In genomic region chr6:28135411-28136233, GRCm38 (mm10) we compare ENCODE assay signal across 8 mouse cellular contexts. TPM values are rescaled to one million over a fixed set of nuclear protein-coding genes. Genes with fewer than 3 reads are reported as not detected.
DNase-seq lines count a peak whose midpoint lies in the region; ATAC-seq lines count a peak whose summit lies in the region.

No protein-coding gene starts in this region.

- H3K27ac ChIP-seq in hindbrain, embryonic 12.5 days = no peak overlapping the region

- H3K4me3 ChIP-seq in hindbrain, embryonic 12.5 days = peak overlapping the region; percentile 56

- H3K9me3 ChIP-seq in hindbrain, embryonic 12.5 days (replicated peaks) = no peaks in the 10 kb centered on the region

- peaks cover 47% of the 10 kb centered on the region for H3K27me3 ChIP-seq in hindbrain, embryonic 12.5 days

- H3K4me1 ChIP-seq in hindbrain, embryonic 12.5 days = peaks cover 28% of the 10 kb centered on the region

- peak overlapping the region; percentile 58 for H3K9ac ChIP-seq in hindbrain, embryonic 12.5 days

- ATAC-seq in hindbrain, embryonic 12.5 days (ENCODE audit: low FRiP score) = peak; percentile 90

- H3K36me3 ChIP-seq in hindbrain, embryonic 12.5 days = no peaks in the 10 kb centered on the region

- WGBS in hindbrain, embryonic 12.5 days = under 1% methylated on average over 37 of the region's 37 CpGs

- DNase-seq in Muller cell, postnatal 12 days (ENCODE audit: inconsistent ontology term) = peak; percentile 92
- DNase-seq in cerebellum, adult 9-10 months = peak; percentile 76
- peak; percentile 73 to 93 for DNase-seq in frontal cortex, adult 2 months (ENCODE audit: extremely low spot score in 1 of 2, low spot score in 1 of 2)
- DNase-seq in layer of hippocampus, postnatal 14 days (ENCODE audit: low spot score in 2 of 2) = peak; percentile 85 to 87
- peak; percentile 71 for DNase-seq in lung, postnatal 14 days
- DNase-seq in retina, adult 2 months (ENCODE audit: low read depth, low spot score) = peak; percentile 55
- DNase-seq in thymus, postnatal 36 days = peak; percentile 59 to 66

- H3K4me2 ChIP-seq in hindbrain, embryonic 12.5 days (replicated peaks) = peak overlapping the region; percentile 98

RNA-seq across cellular contexts. Expression of gene Grm8, which starts 0.6 kb away (rescaled TPM):
- polyA plus RNA-seq in frontal cortex, adult 2 months (2012; rRNA removed) = 13.9 and 14.2 TPM in 2 replicates
- 3.1 and 4.4 TPM in 2 replicates for polyA plus RNA-seq in hindbrain, embryonic 12.5 days (2016; fragmentation: Nextera tagmentation; extraction: Ambion mirVana)
- total RNA-seq in layer of hippocampus, postnatal 14 days (2021) = 1 to 10 TPM; 3.4 to 5.5 TPM
